Mouse (Mus musculus) ES-Bruce4 (cell line): ENCODE data around the gene Fryl.

Source experiments
- CTCF ChIP-seq: IDR thresholded peaks from one replicate; pipeline ENCODE4 v1.8.1; 2011; ENCODE audit warnings: low read depth, low read length
- EP300 ChIP-seq: IDR thresholded peaks from 2 replicates; pipeline ENCODE4 v1.6.1; 2011; ENCODE audit warnings: low read depth, low read length; ENCODE audit not compliant: insufficient read depth
- POLR2A ChIP-seq: IDR thresholded peaks from one replicate; pipeline ENCODE4 v1.8.1; 2011; ENCODE audit warnings: low read length; ENCODE audit not compliant: insufficient read depth

DNA sequence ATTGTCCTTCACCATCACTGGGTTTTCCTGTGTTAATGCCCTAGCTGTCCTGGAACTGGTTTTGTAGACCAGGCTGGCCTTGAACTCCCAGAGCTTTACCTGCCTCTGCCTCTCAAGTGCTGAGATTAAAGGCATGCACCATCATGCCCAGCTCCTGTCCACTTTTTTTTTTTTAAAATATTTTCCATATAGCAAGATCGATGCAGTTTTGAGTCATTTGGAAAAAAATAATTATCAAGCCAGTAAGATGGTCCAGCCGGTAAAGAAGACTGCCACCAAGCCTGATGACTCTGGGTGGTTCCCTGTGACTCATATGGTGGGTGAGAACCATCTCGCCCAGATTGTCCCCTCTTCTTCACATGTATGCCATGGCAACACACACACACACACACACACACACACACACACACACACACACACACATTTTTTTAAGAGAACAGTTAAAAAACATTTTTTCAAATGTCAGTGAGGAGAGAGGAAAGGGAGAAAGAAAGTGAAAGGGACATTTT is 29.1 kb upstream of the Fryl start:
- TF ChIP-seq POLR2A: no peak
- no peak for TF ChIP-seq CTCF
- TF ChIP-seq EP300: no peak
